Mouse (Mus musculus): ENCODE data around the gene Olfr1340. TPM values are rescaled to one million over a fixed set of nuclear protein-coding genes. Genes with fewer than 3 reads are reported as not detected.

The Olfr1340 gene
- not detected in 2 replicates for polyA plus RNA-seq (2015; fragmentation: Nextera tagmentation; extraction: Ambion mirVana)

DNA sequence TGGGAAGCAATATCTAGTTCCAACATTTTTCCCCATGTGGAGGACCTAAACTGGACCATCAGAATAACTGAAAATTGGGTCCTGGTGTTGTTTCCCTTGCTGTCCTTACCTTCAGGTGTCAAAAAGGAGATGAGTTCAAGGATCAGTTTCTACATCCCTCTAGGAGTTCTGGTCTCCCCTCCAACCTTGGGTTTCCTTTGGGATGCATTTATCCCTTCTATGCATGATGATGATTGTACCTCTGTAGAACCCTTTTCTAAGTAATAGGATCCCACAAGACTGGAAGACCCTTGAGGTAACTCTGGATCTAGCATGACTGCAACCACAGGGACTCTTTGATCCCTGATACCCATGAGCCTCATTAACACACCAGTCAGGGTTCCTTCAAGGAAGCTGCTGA lies at the start of gene Olfr1340:
TSS of gene Olfr1340 (plus strand) at position 301 of the 400 bp plus-strand sequence.
- ATAC-seq (ENCODE audit: low read depth), result no peak
- Histone ChIP-seq H3K27me3 (ENCODE audit: control insufficient read depth, insufficient read depth, low read depth, low read length) (no peaks in the 10 kb centered on the region), H3K9me3 (ENCODE audit: control insufficient read depth, low read length) (no peaks in the 10 kb centered on the region), H3K9ac (ENCODE audit: low read length) (no peak within 1 kb of the TSS), H3K4me3 (ENCODE audit: low read length) (no peak within 1 kb of the TSS), H3K4me2 (ENCODE audit: low read depth, low read length) (no peak within 1 kb of the TSS), H3K4me1 (replicated peaks; ENCODE audit: control insufficient read depth, insufficient read depth, low read length) (no peaks in the 10 kb centered on the region), H3K27ac (ENCODE audit: low read length) (no peak within 1 kb of the TSS), H3K36me3 (ENCODE audit: control insufficient read depth, insufficient read depth, low read length) (no peaks in the 10 kb centered on the region)

DNA sequence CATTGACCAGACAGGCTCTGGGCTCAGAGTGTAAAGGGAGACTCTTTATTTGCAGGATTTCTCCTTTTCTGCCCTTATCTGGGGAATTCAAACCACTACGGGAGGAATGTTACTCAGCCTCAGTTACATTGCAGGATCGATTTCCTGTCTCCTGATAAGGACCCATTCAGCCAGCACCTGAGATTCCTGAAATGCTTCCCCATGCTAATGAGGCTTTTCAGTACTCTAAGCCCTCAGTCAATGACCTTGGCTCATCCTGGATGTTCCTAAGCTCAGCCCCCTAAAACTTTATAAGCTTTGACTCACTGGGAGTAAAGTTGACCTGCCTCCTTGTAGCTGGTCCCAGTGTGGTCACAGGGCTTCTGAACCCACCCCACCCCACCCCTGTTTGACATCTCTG lies 32.9 kb upstream of the Olfr1340 start:
- Histone ChIP-seq H3K27me3 (ENCODE audit: control insufficient read depth, insufficient read depth, low read depth, low read length) (no peaks in the 10 kb centered on the region), H3K9me3 (ENCODE audit: control insufficient read depth, low read length) (no peaks in the 10 kb centered on the region), H3K27ac (ENCODE audit: low read length) (no peak overlapping the region; the same call in 1 of the 2 replicates), H3K4me2 (ENCODE audit: low read depth, low read length) (no peak overlapping the region), H3K36me3 (ENCODE audit: control insufficient read depth, insufficient read depth, low read length) (no peaks in the 10 kb centered on the region), H3K4me1 (replicated peaks; ENCODE audit: control insufficient read depth, insufficient read depth, low read length) (no peaks in the 10 kb centered on the region), H3K9ac (ENCODE audit: low read length) (no peak overlapping the region), H3K4me3 (ENCODE audit: low read length) (no peak overlapping the region)
- 30% methylated on average over 2 of the region's 2 CpGs for WGBS
- peak; percentile 71 for ATAC-seq (ENCODE audit: low read depth)

DNA sequence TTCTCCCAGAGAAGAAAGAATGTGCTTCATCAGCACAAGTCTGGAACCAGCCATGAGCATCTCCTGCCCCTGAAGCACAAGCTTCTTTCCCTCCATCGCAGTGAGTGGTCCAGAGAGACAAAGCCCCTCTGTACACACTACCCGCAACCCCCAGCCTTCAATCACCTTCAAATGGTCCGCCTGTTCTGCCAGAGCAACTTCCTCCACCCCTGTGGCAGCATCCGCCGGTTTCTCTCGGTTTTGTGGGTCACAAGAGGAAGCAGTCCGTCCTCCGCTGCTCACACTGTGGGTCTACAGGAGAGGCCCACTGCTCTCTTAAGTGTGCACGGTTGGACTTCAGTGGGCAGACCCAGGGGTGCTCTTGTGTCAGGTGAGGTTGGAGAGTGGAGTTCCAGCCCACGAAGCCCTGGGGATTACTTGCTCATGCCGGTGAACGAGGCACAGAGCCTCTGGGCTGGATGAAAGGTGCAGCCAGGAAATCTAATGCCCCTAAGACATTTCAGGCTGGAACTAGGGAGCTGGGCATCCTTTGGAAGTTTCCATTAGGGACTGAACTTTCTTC lies 27.4 kb upstream of the Olfr1340 start, which contains the start of gene Olfr1342:
TSS of gene Olfr1342 (minus strand) at position 345 of the 562 bp plus-strand sequence.
- WGBS, result 38% methylated on average over 12 of the region's 12 CpGs
- no peak; the same call in 1 of the 2 replicates for ATAC-seq (ENCODE audit: low read depth)

DNA sequence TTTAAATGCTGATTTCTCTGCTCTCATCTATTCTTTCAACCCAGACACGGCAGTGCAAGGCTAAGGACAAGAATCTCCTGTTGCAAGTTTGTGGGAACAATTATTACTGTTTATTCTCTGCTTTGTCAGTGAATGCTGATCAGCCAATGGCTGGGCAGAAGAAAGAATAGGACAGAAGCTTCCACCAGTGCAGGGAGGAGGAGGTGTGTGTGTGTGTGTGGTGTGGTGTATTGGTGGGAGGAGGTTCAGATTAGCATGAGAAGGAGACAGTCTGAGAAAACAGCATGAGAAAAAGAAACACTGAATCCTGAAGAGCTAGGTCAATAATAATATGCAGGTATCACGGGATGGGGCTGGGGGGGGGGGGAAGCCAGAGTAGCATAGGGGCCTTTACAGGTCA lies 26.1 kb upstream of the Olfr1340 start:
- WGBS, result 57% methylated on average over 2 of the region's 2 CpGs
- ATAC-seq (ENCODE audit: low read depth), result no peak
- Histone ChIP-seq H3K27me3 (ENCODE audit: control insufficient read depth, insufficient read depth, low read depth, low read length) (no peaks in the 10 kb centered on the region), H3K4me3 (ENCODE audit: low read length) (no peak overlapping the region), H3K9me3 (ENCODE audit: control insufficient read depth, low read length) (no peaks in the 10 kb centered on the region), H3K9ac (ENCODE audit: low read length) (no peak overlapping the region), H3K27ac (ENCODE audit: low read length) (no peak overlapping the region), H3K36me3 (ENCODE audit: control insufficient read depth, insufficient read depth, low read length) (no peaks in the 10 kb centered on the region), H3K4me1 (replicated peaks; ENCODE audit: control insufficient read depth, insufficient read depth, low read length) (no peaks in the 10 kb centered on the region), H3K4me2 (ENCODE audit: low read depth, low read length) (no peak overlapping the region)

More for the DNA sequence above, 27.4 kb upstream of the Olfr1340 start, which contains the start of gene Olfr1342:
- Histone ChIP-seq H3K27ac (ENCODE audit: low read length) (no peak within 1 kb of the TSS), H3K4me2 (ENCODE audit: low read depth, low read length) (no peak within 1 kb of the TSS; the same call in 1 of the 2 replicates), H3K27me3 (ENCODE audit: control insufficient read depth, insufficient read depth, low read depth, low read length) (no peaks in the 10 kb centered on the region), H3K4me1 (replicated peaks; ENCODE audit: control insufficient read depth, insufficient read depth, low read length) (no peaks in the 10 kb centered on the region), H3K36me3 (ENCODE audit: control insufficient read depth, insufficient read depth, low read length) (no peaks in the 10 kb centered on the region), H3K4me3 (ENCODE audit: low read length) (no peak within 1 kb of the TSS), H3K9me3 (ENCODE audit: control insufficient read depth, low read length) (no peaks in the 10 kb centered on the region), H3K9ac (ENCODE audit: low read length) (no peak within 1 kb of the TSS)

DNA sequence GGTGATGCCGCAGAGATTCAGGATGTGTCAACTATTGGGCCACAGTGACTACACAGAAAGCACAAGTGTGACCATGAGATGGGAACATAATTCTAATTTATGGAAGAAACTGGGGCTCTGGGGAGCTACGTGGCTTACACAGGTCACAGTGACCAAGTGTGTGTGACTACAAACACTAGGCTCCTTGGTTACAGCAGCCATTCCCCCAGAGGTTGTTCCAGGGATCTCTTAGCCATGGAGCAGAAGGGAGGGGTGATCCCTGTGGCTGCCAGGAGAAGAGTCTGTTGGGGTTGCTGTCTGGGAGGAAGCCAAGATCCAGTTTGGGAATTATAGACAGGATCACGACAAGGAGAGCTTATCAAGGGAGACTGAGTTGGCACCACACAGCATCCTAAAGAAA lies 16.7 kb upstream of the Olfr1340 start, which contains the start of gene Olfr1341:
TSS of gene Olfr1341 (plus strand) at position 301 of the 400 bp plus-strand sequence.
- no peak for ATAC-seq (ENCODE audit: low read depth)
- 69% methylated on average over 3 of the region's 3 CpGs for WGBS

DNA sequence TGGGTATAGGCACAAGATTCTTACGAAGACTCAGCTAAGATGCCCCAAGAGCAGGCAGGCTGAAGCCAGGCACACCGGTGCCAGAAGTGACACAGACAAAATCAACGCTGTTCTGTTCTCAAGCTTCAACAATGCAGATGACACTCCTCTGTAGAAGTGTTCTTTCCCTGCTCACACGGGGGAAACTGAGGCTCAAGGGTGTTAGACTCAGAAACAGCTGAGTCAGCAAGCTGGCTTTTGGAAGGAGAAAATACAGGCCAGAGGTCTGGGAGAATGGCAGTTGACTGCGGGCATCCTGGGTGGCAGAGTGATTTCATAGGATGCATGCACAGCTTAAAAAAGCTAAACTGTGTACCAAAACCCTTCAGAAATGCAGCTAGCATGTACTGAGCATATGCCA lies 11.9 kb upstream of the Olfr1340 start:
- no peak overlapping the region for H3K4me3 ChIP-seq (ENCODE audit: low read length)
- H3K4me1 ChIP-seq (replicated peaks; ENCODE audit: control insufficient read depth, insufficient read depth, low read length), result no peaks in the 10 kb centered on the region
- no peak overlapping the region for H3K27ac ChIP-seq (ENCODE audit: low read length)
- no peak for ATAC-seq (ENCODE audit: low read depth)
- 78% methylated on average over 5 of the region's 5 CpGs for whole genome bisulfite sequencing
- H3K4me2 ChIP-seq (ENCODE audit: low read depth, low read length), result no peak overlapping the region
- H3K27me3 ChIP-seq (ENCODE audit: control insufficient read depth, insufficient read depth, low read depth, low read length), result no peaks in the 10 kb centered on the region
- H3K36me3 ChIP-seq (ENCODE audit: control insufficient read depth, insufficient read depth, low read length), result no peaks in the 10 kb centered on the region
- H3K9me3 ChIP-seq (ENCODE audit: control insufficient read depth, low read length), result no peaks in the 10 kb centered on the region
- no peak overlapping the region for H3K9ac ChIP-seq (ENCODE audit: low read length)

More for the DNA sequence above, 16.7 kb upstream of the Olfr1340 start, which contains the start of gene Olfr1341:
- no peaks in the 10 kb centered on the region for H3K9me3 ChIP-seq (ENCODE audit: control insufficient read depth, low read length)
- no peaks in the 10 kb centered on the region for H3K4me1 ChIP-seq (replicated peaks; ENCODE audit: control insufficient read depth, insufficient read depth, low read length)
- H3K4me3 ChIP-seq (ENCODE audit: low read length), result no peak within 1 kb of the TSS
- H3K4me2 ChIP-seq (ENCODE audit: low read depth, low read length), result no peak within 1 kb of the TSS
- H3K9ac ChIP-seq (ENCODE audit: low read length), result no peak within 1 kb of the TSS
- no peaks in the 10 kb centered on the region for H3K36me3 ChIP-seq (ENCODE audit: control insufficient read depth, insufficient read depth, low read length)
- H3K27ac ChIP-seq (ENCODE audit: low read length), result no peak within 1 kb of the TSS
- no peaks in the 10 kb centered on the region for H3K27me3 ChIP-seq (ENCODE audit: control insufficient read depth, insufficient read depth, low read depth, low read length)

DNA sequence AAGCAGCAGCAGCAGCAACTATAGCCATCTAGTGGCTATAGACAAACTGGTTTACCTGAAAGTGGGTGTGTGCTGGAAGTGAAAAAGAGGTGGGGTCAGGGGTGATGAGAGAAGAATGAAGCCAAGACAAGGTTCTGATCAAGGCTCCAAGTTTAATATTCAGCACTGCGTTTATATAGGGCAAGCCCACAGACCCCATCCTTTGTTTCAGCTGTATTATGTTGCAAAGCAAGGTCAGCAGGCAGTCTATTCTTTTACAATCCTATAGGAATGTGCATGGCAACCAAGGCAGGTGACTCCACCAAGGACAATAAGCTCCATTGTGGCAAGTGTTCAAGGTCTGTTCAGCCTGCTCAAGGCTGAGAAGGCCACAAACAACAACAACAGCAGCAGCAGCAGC lies 8.3 kb upstream of the Olfr1340 start:
- Histone ChIP-seq H3K27ac (ENCODE audit: low read length) (no peak overlapping the region), H3K9ac (ENCODE audit: low read length) (no peak overlapping the region), H3K4me2 (ENCODE audit: low read depth, low read length) (no peak overlapping the region), H3K4me3 (ENCODE audit: low read length) (no peak overlapping the region), H3K9me3 (ENCODE audit: control insufficient read depth, low read length) (no peaks in the 10 kb centered on the region), H3K36me3 (ENCODE audit: control insufficient read depth, insufficient read depth, low read length) (no peaks in the 10 kb centered on the region), H3K27me3 (ENCODE audit: control insufficient read depth, insufficient read depth, low read depth, low read length) (no peaks in the 10 kb centered on the region), H3K4me1 (replicated peaks; ENCODE audit: control insufficient read depth, insufficient read depth, low read length) (no peaks in the 10 kb centered on the region)
- ATAC-seq (ENCODE audit: low read depth), result no peak
- 63% methylated on average over 1 of the region's 1 CpGs for whole genome bisulfite sequencing

DNA sequence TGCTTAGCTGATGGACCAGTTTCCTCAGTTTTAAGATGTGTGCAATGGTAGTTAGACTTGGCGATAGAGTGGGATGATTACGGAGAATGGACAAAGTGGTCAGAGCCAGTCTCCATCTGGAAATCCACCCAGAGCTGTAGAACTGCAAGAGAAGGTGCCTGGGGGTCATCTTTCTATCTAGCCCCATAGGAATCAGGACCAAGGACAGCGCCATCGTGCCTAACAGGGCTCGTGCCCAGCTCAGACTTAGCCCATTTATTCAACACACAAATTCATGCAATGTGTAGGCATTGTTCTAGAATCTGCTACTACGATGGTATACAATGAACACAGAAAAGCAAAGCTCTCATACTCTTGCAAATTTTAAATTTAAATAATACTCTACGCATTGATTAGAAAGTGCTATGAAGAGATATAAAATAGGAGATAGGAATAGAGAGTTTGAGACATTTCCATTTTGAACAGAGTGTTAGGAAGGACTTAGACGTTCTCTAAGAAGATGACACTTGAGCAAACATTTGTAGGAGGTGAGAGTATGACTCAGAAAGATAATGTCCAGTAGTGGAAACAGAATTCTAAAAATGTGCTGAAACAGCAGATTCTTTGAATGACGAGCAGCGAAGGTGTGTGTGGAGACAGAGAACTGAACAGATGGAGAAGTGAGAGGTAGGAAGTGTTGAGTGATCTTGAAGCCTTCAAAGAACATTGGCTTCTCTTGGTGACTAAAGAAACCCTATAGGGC lies 2.0 kb downstream of the Olfr1340 start:
- Histone ChIP-seq H3K4me3 (ENCODE audit: low read length) (no peak overlapping the region), H3K27ac (ENCODE audit: low read length) (no peak overlapping the region), H3K4me2 (ENCODE audit: low read depth, low read length) (no peak overlapping the region), H3K36me3 (ENCODE audit: control insufficient read depth, insufficient read depth, low read length) (no peaks in the 10 kb centered on the region), H3K27me3 (ENCODE audit: control insufficient read depth, insufficient read depth, low read depth, low read length) (no peaks in the 10 kb centered on the region), H3K9me3 (ENCODE audit: control insufficient read depth, low read length) (no peaks in the 10 kb centered on the region), H3K9ac (ENCODE audit: low read length) (no peak overlapping the region), H3K4me1 (replicated peaks; ENCODE audit: control insufficient read depth, insufficient read depth, low read length) (no peaks in the 10 kb centered on the region)
- 48% methylated on average over 10 of the region's 10 CpGs for WGBS
- no peak for ATAC-seq (ENCODE audit: low read depth)

DNA sequence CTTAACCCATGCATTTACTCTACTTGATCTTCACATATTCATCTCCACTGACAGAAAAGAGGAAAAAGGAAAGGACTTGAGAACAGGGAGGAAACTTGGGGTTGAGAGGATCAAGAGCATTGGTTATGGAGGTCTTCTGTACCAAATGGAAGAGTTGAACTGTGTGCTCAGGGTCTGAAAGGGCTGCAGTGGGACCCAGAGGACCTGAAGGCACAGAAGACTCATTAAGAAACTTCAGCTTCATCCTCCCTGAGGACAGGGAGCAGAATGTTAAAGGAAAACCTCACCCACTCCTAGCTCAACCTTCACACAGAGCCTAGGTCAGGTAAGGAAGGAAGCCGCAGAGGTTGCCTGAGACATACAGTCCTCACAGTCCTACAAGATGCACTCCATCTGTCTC lies 11.9 kb downstream of the Olfr1340 start, which contains the start of gene Olfr1339:
TSS of gene Olfr1339 (plus strand) at position 301 of the 400 bp plus-strand sequence.
- Histone ChIP-seq H3K4me1 (replicated peaks; ENCODE audit: control insufficient read depth, insufficient read depth, low read length) (no peaks in the 10 kb centered on the region), H3K27ac (ENCODE audit: low read length) (no peak within 1 kb of the TSS), H3K9ac (ENCODE audit: low read length) (no peak within 1 kb of the TSS), H3K36me3 (ENCODE audit: control insufficient read depth, insufficient read depth, low read length) (no peaks in the 10 kb centered on the region), H3K4me2 (ENCODE audit: low read depth, low read length) (no peak within 1 kb of the TSS), H3K4me3 (ENCODE audit: low read length) (no peak within 1 kb of the TSS), H3K9me3 (ENCODE audit: control insufficient read depth, low read length) (no peaks in the 10 kb centered on the region), H3K27me3 (ENCODE audit: control insufficient read depth, insufficient read depth, low read depth, low read length) (no peaks in the 10 kb centered on the region)
- ATAC-seq (ENCODE audit: low read depth), result no peak
- 92% methylated on average over 1 of the region's 1 CpGs for WGBS

Measured in lung, embryonic 16.5 days (tissue).